ENCODE assay signal across 22 mouse cellular contexts in genomic region chr12:77292375-77293258, GRCm38 (mm10). TPM values are rescaled to one million over a fixed set of nuclear protein-coding genes. Genes with fewer than 3 reads are reported as not detected.
DNase-seq lines count a peak whose midpoint lies in the region; ATAC-seq and TF ChIP-seq lines count a peak whose summit lies in the region.
"Had no signal": no experiment of that assay in that cellular context is flagged by ENCODE, and none has a peak within 500 bp of the region (broad histone marks: within the 10 kb centered on the region; RNA-seq: fewer than 3 reads in every experiment).

No protein-coding gene starts in this region.

- peak overlapping the region in 2 of 3 experiments; percentile 19 to 31 for H3K4me3 ChIP-seq in CH12.LX (replicated peaks in 1 of 3; ENCODE audit: low read depth in 2 of 3, low read length in 2 of 3, poor library complexity in 1 of 3)
- no peak overlapping the region for H3K4me3 ChIP-seq in heart, embryonic 11.5 days (ENCODE audit: low read depth, low read length)
- H3K4me3 ChIP-seq in forebrain, embryonic 13.5 days, result no peak overlapping the region
- H3K4me3 ChIP-seq: embryonic facial prominence, embryonic 15.5 days; heart, embryonic 13.5 days; hindbrain, embryonic 13.5 days; intestine, embryonic 15.5 days; limb, embryonic 13.5 days; myocyte had no signal

- DNase-seq in cerebellum, adult 11 months, result peak; percentile 14
- DNase-seq in cerebellum, postnatal 36 days, result no peak
- DNase-seq in CH12.LX (ENCODE audit: extremely low read depth), result peak; percentile 80
- peak; percentile 66 for DNase-seq in cerebellum, adult 9-10 months
- DNase-seq in induced T-regulatory cell, adult 2 months (ENCODE audit: low read depth), result peak; percentile 39
- no peak for DNase-seq in adrenal gland, adult (ENCODE audit: inconsistent age in 2 of 2, low spot score in 1 of 2)
- DNase-seq: adrenal gland, postnatal 25 days; gastrocnemius, postnatal 14 days; heart, adult 11 months; kidney, postnatal 4 days; lung, embryonic 14.5 days had no signal

- peaks cover 11 to 61% of the 10 kb centered on the region in 2 experiments; a peak in 3 of 4 replicates for H3K4me1 ChIP-seq in CH12.LX (ENCODE audit: control insufficient read depth in 1 of 2, insufficient read depth in 2 of 2)
- no peaks in the 10 kb centered on the region for H3K4me1 ChIP-seq in heart, embryonic 11.5 days (ENCODE audit: control insufficient read depth, insufficient read depth, low read length)
- peaks cover 11% of the 10 kb centered on the region for H3K4me1 ChIP-seq in forebrain, embryonic 13.5 days
- H3K4me1 ChIP-seq: embryonic facial prominence, embryonic 15.5 days; hindbrain, embryonic 13.5 days; intestine, embryonic 15.5 days had no signal

- no peaks in the 10 kb centered on the region for H3K9me3 ChIP-seq in CH12.LX (replicated peaks; ENCODE audit: low read length)
- no peaks in the 10 kb centered on the region for H3K9me3 ChIP-seq in heart, embryonic 11.5 days (replicated peaks; ENCODE audit: control insufficient read depth, low read length)
- no peaks in the 10 kb centered on the region for H3K9me3 ChIP-seq in forebrain, embryonic 13.5 days (replicated peaks)
- H3K9me3 ChIP-seq: embryonic facial prominence, embryonic 15.5 days; heart, embryonic 13.5 days; hindbrain, embryonic 13.5 days; intestine, embryonic 15.5 days; limb, embryonic 13.5 days had no signal

- WGBS in heart, embryonic 11.5 days (ENCODE audit: insufficient replicate concordance), result 59% methylated on average over 4 of the region's 4 CpGs
- WGBS in forebrain, embryonic 13.5 days, result 80% methylated on average over 4 of the region's 4 CpGs

- H3K27ac ChIP-seq in CH12.LX (ENCODE audit: insufficient read depth, low read depth), result peak overlapping the region; percentile 94
- no peak overlapping the region for H3K27ac ChIP-seq in heart, embryonic 11.5 days (ENCODE audit: low read depth, low read length)
- H3K27ac ChIP-seq in forebrain, embryonic 13.5 days, result no peak overlapping the region
- H3K27ac ChIP-seq: embryonic facial prominence, embryonic 15.5 days; heart, embryonic 13.5 days; hindbrain, embryonic 13.5 days; intestine, embryonic 15.5 days; limb, embryonic 13.5 days; liver, embryonic 14.5 days had no signal

- no peaks in the 10 kb centered on the region for H3K36me3 ChIP-seq in CH12.LX (replicated peaks in 1 of 2; ENCODE audit: control insufficient read depth in 1 of 2, insufficient read depth in 1 of 2, low read length in 1 of 2)
- H3K36me3 ChIP-seq in heart, embryonic 11.5 days (ENCODE audit: control insufficient read depth, insufficient read depth, low read length), result no peaks in the 10 kb centered on the region
- no peaks in the 10 kb centered on the region for H3K36me3 ChIP-seq in forebrain, embryonic 13.5 days (ENCODE audit: poor library complexity, severe bottlenecking)
- H3K36me3 ChIP-seq: embryonic facial prominence, embryonic 15.5 days; heart, embryonic 13.5 days; hindbrain, embryonic 13.5 days; intestine, embryonic 15.5 days; limb, embryonic 13.5 days had no signal

- H3K79me2 ChIP-seq in CH12.LX (replicated peaks; ENCODE audit: control insufficient read depth, extremely low read depth, insufficient read depth, poor library complexity, severe bottlenecking), result peaks cover 39% of the 10 kb centered on the region

- dilution Hi-C loops in CH12.LX (cut with MboI; ENCODE audit: extremely low pct_ligation_motif_present, extremely low pct_unique_long_range_greater_than_20kb, low sequenced_read_pairs), result no loop called here

- TF ChIP-seq POLR2A in CH12.LX (IDR thresholded peaks at IDR 0.05; ENCODE audit: low read depth, low read length), result peak; percentile 52; the same call in 1 of the 2 replicates

- H3K9ac ChIP-seq in CH12.LX (ENCODE audit: insufficient read depth, low read depth), result peak overlapping the region; percentile 85
- H3K9ac ChIP-seq in heart, embryonic 11.5 days (ENCODE audit: low read depth, low read length), result no peak overlapping the region
- H3K9ac ChIP-seq in forebrain, embryonic 13.5 days, result no peak overlapping the region
- H3K9ac ChIP-seq: embryonic facial prominence, embryonic 15.5 days; heart, embryonic 13.5 days; hindbrain, embryonic 13.5 days; intestine, embryonic 15.5 days; limb, embryonic 13.5 days; liver, embryonic 14.5 days; lung, embryonic 14.5 days had no signal

- no peaks in the 10 kb centered on the region for H3K27me3 ChIP-seq in CH12.LX (replicated peaks)
- no peaks in the 10 kb centered on the region for H3K27me3 ChIP-seq in heart, embryonic 11.5 days (ENCODE audit: control insufficient read depth, insufficient read depth, low read length)
- H3K27me3 ChIP-seq in forebrain, embryonic 13.5 days, result no peaks in the 10 kb centered on the region
- H3K27me3 ChIP-seq: embryonic facial prominence, embryonic 15.5 days; heart, embryonic 13.5 days; hindbrain, embryonic 13.5 days; intestine, embryonic 15.5 days; limb, embryonic 13.5 days had no signal

- TF ChIP-seq RAD21 in CH12.LX (IDR thresholded peaks at IDR 0.05; ENCODE audit: low read depth, low read length), result no peak; the same call in 1 of the 2 replicates

- in situ Hi-C loops in CH12.LX (cut with MboI; ENCODE audit: low pct_ligation_motif_present, low pct_unique_long_range_greater_than_20kb, low sequenced_read_pairs), result no loop called here

- TF ChIP-seq EP300 in CH12.LX (IDR thresholded peaks at IDR 0.05; ENCODE audit: low read length), result peak; percentile 90

- ATAC-seq in heart, embryonic 11.5 days (replicated peaks; ENCODE audit: insufficient number of reproducible peaks, low FRiP score, low TSS enrichment), result no peak
- no peak for ATAC-seq in forebrain, embryonic 13.5 days
- ATAC-seq: forebrain, embryonic 16.5 days; intestine, embryonic 15.5 days; midbrain, embryonic 16.5 days had no signal

- TF ChIP-seq CTCF in CH12.LX (conservative IDR thresholded peaks at IDR 0.05 in 1 of 2, IDR thresholded peaks at IDR 0.05 in 1 of 2; ENCODE audit: low read depth in 2 of 2, low read length in 2 of 2), result no peak

- H3K4me2 ChIP-seq in CH12.LX (ENCODE audit: insufficient read depth, low read depth, poor library complexity, severe bottlenecking), result peak overlapping the region; percentile 97
- no peak overlapping the region for H3K4me2 ChIP-seq in heart, embryonic 11.5 days
- no peak overlapping the region for H3K4me2 ChIP-seq in forebrain, embryonic 13.5 days
- H3K4me2 ChIP-seq: embryonic facial prominence, embryonic 15.5 days; heart, embryonic 13.5 days; hindbrain, embryonic 13.5 days; intestine, embryonic 15.5 days; limb, embryonic 13.5 days; lung, embryonic 14.5 days had no signal

TF ChIP-seq in CH12.LX, 34 proteins besides CTCF, POLR2A, EP300 and RAD21 (continues in another document):
- TF ChIP-seq RCOR1 (conservative IDR thresholded peaks at IDR 0.05; ENCODE audit: low read depth, low read length), result no peak
- peak; percentile 71 for TF ChIP-seq JUND (conservative IDR thresholded peaks at IDR 0.05; ENCODE audit: low read depth, low read length)
- TF ChIP-seq USF1 (IDR thresholded peaks at IDR 0.05; ENCODE audit: low read depth, low read length), result no peak
- peak; percentile 90 for TF ChIP-seq TBP (conservative IDR thresholded peaks at IDR 0.05; ENCODE audit: low read depth, low read length)
- TF ChIP-seq MAZ (IDR thresholded peaks at IDR 0.05; ENCODE audit: low read depth, low read length), result 0 out of 2 replicates have a peak, but pooled peaks have one; percentile 45
- no peak for TF ChIP-seq MXI1 (IDR thresholded peaks at IDR 0.05; ENCODE audit: low read depth, low read length)
- no peak for TF ChIP-seq UBTF (IDR thresholded peaks at IDR 0.05; ENCODE audit: low read depth, low read length)
- no peak for TF ChIP-seq PAX5 (IDR thresholded peaks at IDR 0.05; ENCODE audit: low read length)
- peak; percentile 76 for TF ChIP-seq BHLHE40 (IDR thresholded peaks at IDR 0.05; ENCODE audit: low read depth, low read length)
- peak; percentile 73 for TF ChIP-seq TCF12 (IDR thresholded peaks at IDR 0.05; ENCODE audit: low read depth, low read length)
- TF ChIP-seq SMC3 (IDR thresholded peaks at IDR 0.05; ENCODE audit: low read depth, low read length), result no peak
- TF ChIP-seq CHD1 (IDR thresholded peaks at IDR 0.05; ENCODE audit: low read depth, low read length), result peak; percentile 93
- TF ChIP-seq ELF1 (IDR thresholded peaks at IDR 0.05; ENCODE audit: low read depth, low read length), result no peak
- peak; percentile 93 for TF ChIP-seq MEF2A (IDR thresholded peaks at IDR 0.05; ENCODE audit: borderline replicate concordance, low read depth, low read length)
- peak; percentile 37; the same call in 1 of the 2 replicates for TF ChIP-seq NELFE (IDR thresholded peaks at IDR 0.05; ENCODE audit: low read depth, low read length)
- TF ChIP-seq ZC3H11A (IDR thresholded peaks at IDR 0.05; ENCODE audit: low read depth, low read length), result no peak
- peak; percentile 59; the same call in 1 of the 2 replicates for TF ChIP-seq MAFK (IDR thresholded peaks at IDR 0.05; ENCODE audit: insufficient replicate concordance, low read length)
- TF ChIP-seq POLR2AphosphoS2 (IDR thresholded peaks at IDR 0.05; ENCODE audit: low read depth, low read length), result peak; percentile 73; the same call in 1 of the 2 replicates
- peak; percentile 70; the same call in 1 of the 2 replicates for TF ChIP-seq MYC (IDR thresholded peaks at IDR 0.05; ENCODE audit: low read depth, low read length)
- TF ChIP-seq IRF4 (IDR thresholded peaks at IDR 0.05; ENCODE audit: low read depth, low read length), result peak; percentile 82
- TF ChIP-seq MAX (IDR thresholded peaks at IDR 0.05; ENCODE audit: low read length), result peak; percentile 54; the same call in 1 of the 2 replicates
- no peak for TF ChIP-seq USF2 (conservative IDR thresholded peaks at IDR 0.05; ENCODE audit: low read depth, low read length)
- TF ChIP-seq ZNF384 (IDR thresholded peaks at IDR 0.05; ENCODE audit: low read depth, low read length), result peak; percentile 69
- TF ChIP-seq JUN (IDR thresholded peaks at IDR 0.05; ENCODE audit: insufficient read depth, low read depth, low read length), result peak; percentile 44; the same call in 1 of the 2 replicates
- no peak for TF ChIP-seq GABPA (IDR thresholded peaks at IDR 0.05; ENCODE audit: insufficient replicate concordance, low read depth, low read length)
- no peak for TF ChIP-seq HCFC1 (IDR thresholded peaks at IDR 0.05; ENCODE audit: low read depth, low read length)
- peak; percentile 37; the same call in 1 of the 2 replicates for TF ChIP-seq KAT2A (IDR thresholded peaks at IDR 0.05; ENCODE audit: insufficient replicate concordance, low read length)
- TF ChIP-seq ZKSCAN1 (IDR thresholded peaks at IDR 0.05; ENCODE audit: borderline replicate concordance, low read depth, low read length), result no peak

RNA-seq across cellular contexts. Expression of gene Fut8, which starts 54.7 kb away (rescaled TPM):
- total RNA-seq in CH12.LX (2012; rRNA removed), result 40.2 and 60.6 TPM in 2 replicates
- total RNA-seq in CH12.LX (2014; rRNA removed), result 124 TPM in 2 replicates
- 75.4 and 86.0 TPM in 2 replicates for polyA plus RNA-seq in CH12.LX (2012; ENCODE audit: insufficient read length, low read depth)
- 17.1 and 18.6 TPM in 2 replicates for polyA plus RNA-seq in heart, embryonic 11.5 days (2014; fragmentation: Nextera tagmentation; extraction: Ambion mirVana)
- polyA plus RNA-seq in forebrain, embryonic 13.5 days (2015; fragmentation: Nextera tagmentation; extraction: Ambion mirVana), result 27.7 and 30.3 TPM in 2 replicates

Comparison
In these comparisons a context has a peak if more than half of its experiments do, and no peak if none do; other contexts are left out.
1. DNase-seq: peak in cerebellum, adult 11 months (single experiment), CH12.LX (single experiment), cerebellum, adult 9-10 months (single experiment) and induced T-regulatory cell, adult 2 months (single experiment); none in cerebellum, postnatal 36 days (0 of 2) and adrenal gland, adult (0 of 2).
2. H3K4me3 ChIP-seq: peak in CH12.LX (2 of 3); none in heart, embryonic 11.5 days (single experiment) and forebrain, embryonic 13.5 days (single experiment).